Mouse (Mus musculus): ENCODE measurements at regions not wholly inside any gene's neighbourhood (a gene's known extent, or its start where the extent isn't known, plus 50 kb on each side); places are given as distances from the start of the nearest gene placed in this dataset.

GRCm38 (mm10) chr2:115385207-115386168, 196.0 kb upstream of the BC052040 start:
- 0 out of 2 replicates have a peak, but pooled peaks cover 12% of the 10 kb centered on the region for H3K4me1 ChIP-seq
- no peak overlapping the region for H3K9ac ChIP-seq
- no peak overlapping the region for H3K4me2 ChIP-seq (replicated peaks)
- no peak overlapping the region for H3K4me3 ChIP-seq
- H3K36me3 ChIP-seq = no peaks in the 10 kb centered on the region
- ATAC-seq (ENCODE audit: low FRiP score, low read depth) = peak; percentile 75
- H3K27ac ChIP-seq = no peak overlapping the region
- WGBS = 45% methylated on average over 16 of the region's 16 CpGs
- no peaks in the 10 kb centered on the region for H3K27me3 ChIP-seq (replicated peaks)
- no peaks in the 10 kb centered on the region for H3K9me3 ChIP-seq

DNA sequence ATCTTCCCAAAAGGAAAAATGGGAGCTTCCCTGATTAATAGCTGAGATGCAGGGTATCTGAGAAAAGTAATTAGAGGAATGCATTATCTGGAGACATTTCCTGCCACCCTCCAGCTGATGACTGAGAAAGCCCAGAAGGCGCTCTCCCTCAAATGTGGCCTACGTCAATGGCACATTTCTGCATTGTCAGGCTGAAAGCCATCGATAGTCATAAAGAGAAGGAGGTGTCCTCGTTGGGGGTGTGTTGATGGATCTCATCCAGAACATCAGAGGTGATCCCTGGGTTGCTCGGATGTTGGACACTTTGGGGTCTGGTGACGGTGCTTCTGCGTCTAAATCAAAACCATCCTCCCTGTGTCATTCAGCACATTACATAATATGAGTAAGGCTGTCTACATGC, 189.9 kb upstream of the BC052040 start:
- WGBS = 81% methylated on average over 7 of the region's 7 CpGs
- Histone ChIP-seq H3K4me2 (replicated peaks) (no peak overlapping the region), H3K9me3 (no peaks in the 10 kb centered on the region), H3K9ac (no peak overlapping the region), H3K4me1 (peaks cover 3% of the 10 kb centered on the region; the same call in 1 of the 2 replicates), H3K27ac (no peak overlapping the region), H3K27me3 (replicated peaks) (no peaks in the 10 kb centered on the region), H3K4me3 (no peak overlapping the region), H3K36me3 (no peaks in the 10 kb centered on the region)
- no peak for ATAC-seq (ENCODE audit: low FRiP score, low read depth)

DNA sequence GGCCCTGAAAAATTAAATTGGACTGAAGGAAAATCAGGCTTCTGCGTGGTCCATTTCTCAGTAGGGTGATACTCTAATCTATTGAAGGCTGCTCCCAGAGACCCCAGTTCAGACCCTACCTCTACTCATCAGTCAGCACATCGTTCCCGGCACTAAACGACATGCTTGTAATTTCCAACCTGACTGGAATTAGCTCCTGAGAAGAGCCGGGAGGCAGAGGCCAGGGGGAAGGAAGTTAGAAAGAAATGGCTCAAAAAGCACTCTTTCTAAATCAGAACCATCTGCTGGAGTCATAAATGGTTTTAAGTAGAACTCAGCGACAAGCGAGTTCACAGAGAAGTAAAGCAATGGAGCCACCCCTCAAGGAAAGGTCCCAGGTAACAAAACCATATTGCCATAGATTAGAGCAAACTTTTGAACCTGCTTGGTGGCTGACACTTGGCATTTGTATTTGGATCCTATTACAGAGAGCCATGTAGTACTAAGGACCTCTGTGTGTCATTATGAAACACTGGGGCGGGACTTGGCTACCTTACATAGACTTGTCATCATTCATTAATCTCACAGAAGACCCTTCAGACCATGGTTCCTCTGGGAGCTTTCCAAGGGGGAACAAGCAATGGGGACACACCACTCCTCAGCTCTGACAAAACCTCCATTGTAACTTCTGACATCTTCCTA, 189.3 kb upstream of the BC052040 start:
- no peak for ATAC-seq (ENCODE audit: low FRiP score, low read depth)
- no peak overlapping the region for H3K4me3 ChIP-seq

GRCm38 (mm10) chr2:115394091-115394490, 187.4 kb upstream of the BC052040 start:
- Histone ChIP-seq H3K4me1 (peaks cover 3% of the 10 kb centered on the region; the same call in 1 of the 2 replicates), H3K27ac (no peak overlapping the region), H3K36me3 (no peaks in the 10 kb centered on the region), H3K9me3 (no peaks in the 10 kb centered on the region), H3K4me2 (replicated peaks) (no peak overlapping the region), H3K4me3 (no peak overlapping the region), H3K9ac (no peak overlapping the region), H3K27me3 (replicated peaks) (no peaks in the 10 kb centered on the region)
- ATAC-seq (ENCODE audit: low FRiP score, low read depth) = no peak
- WGBS = 16% methylated on average over 4 of the region's 4 CpGs

More for the DNA sequence above, 189.3 kb upstream of the BC052040 start:
- Histone ChIP-seq H3K27me3 (replicated peaks) (no peaks in the 10 kb centered on the region), H3K4me2 (replicated peaks) (no peak overlapping the region), H3K9ac (no peak overlapping the region), H3K4me1 (peaks cover 3% of the 10 kb centered on the region; the same call in 1 of the 2 replicates), H3K36me3 (no peaks in the 10 kb centered on the region), H3K9me3 (no peaks in the 10 kb centered on the region), H3K27ac (no peak overlapping the region)
- 65% methylated on average over 8 of the region's 8 CpGs for WGBS

DNA sequence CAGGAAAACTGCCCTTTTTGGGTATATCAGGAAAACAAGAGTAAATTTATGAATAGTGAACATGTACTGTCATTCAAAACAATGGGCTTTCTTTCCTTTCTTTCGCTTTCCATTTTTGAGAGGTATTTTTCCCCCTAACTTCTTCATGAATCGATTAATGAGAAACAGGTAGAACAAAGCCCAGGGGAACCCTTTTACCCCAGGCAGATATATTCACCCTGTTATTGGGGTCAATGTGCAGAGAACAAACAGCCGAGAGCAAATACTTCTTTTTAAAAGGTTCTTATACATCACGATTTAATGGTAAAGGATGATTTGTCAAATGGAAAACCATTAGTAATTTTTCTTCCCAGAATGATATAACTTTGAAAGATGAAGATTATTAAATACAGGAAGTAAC, 183.0 kb upstream of the BC052040 start:
- H3K9me3 ChIP-seq = no peaks in the 10 kb centered on the region
- no peak overlapping the region for H3K9ac ChIP-seq
- no peak overlapping the region for H3K4me3 ChIP-seq
- no peak overlapping the region for H3K27ac ChIP-seq
- no peak for ATAC-seq (ENCODE audit: low FRiP score, low read depth)
- no peak overlapping the region for H3K4me2 ChIP-seq (replicated peaks)
- H3K36me3 ChIP-seq = no peaks in the 10 kb centered on the region
- 70% methylated on average over 4 of the region's 4 CpGs for WGBS
- H3K4me1 ChIP-seq = no peaks in the 10 kb centered on the region
- no peaks in the 10 kb centered on the region for H3K27me3 ChIP-seq (replicated peaks)

GRCm38 (mm10) chr2:115399107-115399740, 182.3 kb upstream of the BC052040 start:
- H3K9ac ChIP-seq = no peak overlapping the region
- no peak overlapping the region for H3K27ac ChIP-seq
- no peak overlapping the region for H3K4me3 ChIP-seq
- H3K9me3 ChIP-seq = no peaks in the 10 kb centered on the region
- H3K27me3 ChIP-seq (replicated peaks) = no peaks in the 10 kb centered on the region
- 87% methylated on average over 6 of the region's 6 CpGs for WGBS
- H3K4me2 ChIP-seq (replicated peaks) = no peak overlapping the region
- no peaks in the 10 kb centered on the region for H3K36me3 ChIP-seq
- ATAC-seq (ENCODE audit: low FRiP score, low read depth) = no peak
- no peaks in the 10 kb centered on the region for H3K4me1 ChIP-seq

GRCm38 (mm10) chr2:115399987-115400550, 181.4 kb upstream of the BC052040 start:
- no peak overlapping the region for H3K4me2 ChIP-seq (replicated peaks)
- H3K4me3 ChIP-seq = no peak overlapping the region
- WGBS = 94% methylated on average over 10 of the region's 10 CpGs
- H3K9me3 ChIP-seq = no peaks in the 10 kb centered on the region
- H3K27ac ChIP-seq = no peak overlapping the region
- no peaks in the 10 kb centered on the region for H3K36me3 ChIP-seq
- H3K27me3 ChIP-seq (replicated peaks) = no peaks in the 10 kb centered on the region
- no peaks in the 10 kb centered on the region for H3K4me1 ChIP-seq
- no peak for ATAC-seq (ENCODE audit: low FRiP score, low read depth)
- no peak overlapping the region for H3K9ac ChIP-seq

DNA sequence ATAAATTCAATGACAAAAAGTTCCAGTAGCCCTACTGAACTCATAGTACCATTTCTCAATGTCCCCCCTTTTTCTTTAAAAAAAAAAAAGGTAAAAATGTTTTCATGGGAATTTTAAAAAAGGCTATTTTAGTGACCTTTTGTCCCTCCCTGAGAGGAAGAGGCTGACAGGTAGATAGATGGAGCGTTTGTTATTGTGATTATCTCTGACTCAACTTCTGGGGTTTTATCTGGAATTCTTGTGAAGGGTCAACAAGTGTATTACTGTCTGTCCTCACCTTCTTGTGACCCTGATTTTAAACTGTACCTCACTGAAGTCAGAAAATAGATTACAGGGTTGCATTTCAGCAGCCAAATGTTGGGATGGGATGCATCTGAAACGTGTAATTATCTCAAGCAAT, 179.3 kb upstream of the BC052040 start:
- 53% methylated on average over 2 of the region's 2 CpGs for WGBS
- Histone ChIP-seq H3K4me2 (replicated peaks) (no peak overlapping the region), H3K27me3 (replicated peaks) (no peaks in the 10 kb centered on the region), H3K9ac (no peak overlapping the region), H3K4me1 (no peaks in the 10 kb centered on the region), H3K4me3 (no peak overlapping the region), H3K36me3 (no peaks in the 10 kb centered on the region), H3K9me3 (no peaks in the 10 kb centered on the region), H3K27ac (no peak overlapping the region)
- ATAC-seq (ENCODE audit: low FRiP score, low read depth) = no peak

- no peak overlapping the region for H3K9ac ChIP-seq
- no peak overlapping the region for H3K4me2 ChIP-seq (replicated peaks)
- ATAC-seq (ENCODE audit: low FRiP score, low read depth) = no peak
- H3K27ac ChIP-seq = no peak overlapping the region
- no peaks in the 10 kb centered on the region for H3K36me3 ChIP-seq
- no peak overlapping the region for H3K4me3 ChIP-seq
- H3K4me1 ChIP-seq = no peaks in the 10 kb centered on the region
- no peaks in the 10 kb centered on the region for H3K9me3 ChIP-seq
- H3K27me3 ChIP-seq (replicated peaks) = no peaks in the 10 kb centered on the region
- 47% methylated on average over 2 of the region's 2 CpGs for WGBS
These were observed 149.0 kb upstream of the BC052040 start for GRCm38 (mm10) chr2:115432476-115432875.

- H3K4me1 ChIP-seq = no peaks in the 10 kb centered on the region
- no peak overlapping the region for H3K4me3 ChIP-seq
- H3K4me2 ChIP-seq (replicated peaks) = no peak overlapping the region
- no peaks in the 10 kb centered on the region for H3K36me3 ChIP-seq
- H3K9me3 ChIP-seq = no peaks in the 10 kb centered on the region
- WGBS = 13% methylated on average over 1 of the region's 1 CpGs
- no peaks in the 10 kb centered on the region for H3K27me3 ChIP-seq (replicated peaks)
- no peak for ATAC-seq (ENCODE audit: low FRiP score, low read depth)
- H3K9ac ChIP-seq = no peak overlapping the region
- H3K27ac ChIP-seq = no peak overlapping the region
These were observed 140.4 kb upstream of the BC052040 start for GRCm38 (mm10) chr2:115441100-115441499.

GRCm38 (mm10) chr2:115449783-115450483, 131.6 kb upstream of the BC052040 start:
- ATAC-seq (ENCODE audit: low FRiP score, low read depth) = no peak
- H3K9me3 ChIP-seq = no peaks in the 10 kb centered on the region
- no peaks in the 10 kb centered on the region for H3K27me3 ChIP-seq (replicated peaks)
- H3K4me1 ChIP-seq = no peaks in the 10 kb centered on the region
- no peak overlapping the region for H3K9ac ChIP-seq
- H3K27ac ChIP-seq = no peak overlapping the region
- H3K36me3 ChIP-seq = no peaks in the 10 kb centered on the region
- H3K4me3 ChIP-seq = no peak overlapping the region
- no peak overlapping the region for H3K4me2 ChIP-seq (replicated peaks)
- WGBS = 92% methylated on average over 6 of the region's 6 CpGs

Data from neural tube, embryonic 12.5 days (tissue).